Mouse (Mus musculus): ENCODE data around the gene Myo1e. TPM values are rescaled to one million over a fixed set of nuclear protein-coding genes. Genes with fewer than 3 reads are reported as not detected.

The Myo1e gene
- polyA plus RNA-seq, 1 experiment from 2014 or later: 11.0 TPM

DNA sequence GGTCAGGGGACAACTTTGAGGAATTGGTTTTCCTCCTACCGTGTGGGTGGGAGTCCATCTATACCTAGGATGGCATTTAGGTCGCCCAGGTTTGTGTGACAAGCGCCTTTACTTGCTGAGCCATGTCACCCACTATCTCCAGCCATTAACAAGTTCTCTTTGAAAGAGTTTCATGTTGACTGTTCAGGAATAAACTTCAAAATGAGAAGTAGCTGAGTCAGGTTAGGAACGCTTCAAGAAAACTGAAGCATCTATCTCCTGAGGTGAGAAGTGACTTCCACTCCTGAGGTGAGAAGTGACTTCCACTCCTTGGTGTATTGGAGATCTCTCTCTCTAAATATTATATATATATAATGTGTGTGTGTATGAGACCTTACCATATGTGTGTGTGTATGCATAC, 19.2 kb downstream of the Myo1e start:
- Histone ChIP-seq H3K36me3 (no peaks in the 10 kb centered on the region), H3K9ac (replicated peaks) (no peak overlapping the region), H3K4me1 (no peaks in the 10 kb centered on the region), H3K27me3 (no peaks in the 10 kb centered on the region), H3K27ac (replicated peaks) (no peak overlapping the region), H3K4me3 (no peak overlapping the region), H3K4me2 (replicated peaks) (no peak overlapping the region), H3K9me3 (no peaks in the 10 kb centered on the region)
- 90% methylated on average over 4 of the region's 4 CpGs for WGBS
- ATAC-seq (ENCODE audit: low FRiP score, low read depth): no peak

DNA sequence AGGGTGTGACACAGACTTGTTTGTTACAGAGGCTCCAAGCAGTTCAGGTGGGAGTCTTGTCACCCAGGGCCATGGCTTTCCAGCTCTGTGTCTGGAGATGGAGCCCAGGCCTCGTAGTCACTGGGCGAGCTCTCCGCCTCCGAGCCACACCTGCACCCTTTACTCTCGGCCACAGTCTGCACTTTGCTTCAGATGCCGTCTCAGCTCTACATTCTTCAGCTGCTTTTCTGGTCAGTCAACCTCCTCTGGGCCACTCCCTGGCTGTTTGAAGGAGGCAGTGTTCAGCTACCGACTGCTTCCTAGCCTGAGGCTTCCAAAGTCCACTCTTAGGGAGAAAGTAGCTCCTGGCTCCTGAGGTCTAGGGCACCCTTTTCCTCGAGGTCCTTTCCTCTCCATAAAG, 22.7 kb downstream of the Myo1e start:
- ATAC-seq (ENCODE audit: low FRiP score, low read depth): no peak
- Histone ChIP-seq H3K4me2 (replicated peaks) (no peak overlapping the region), H3K4me1 (no peaks in the 10 kb centered on the region), H3K4me3 (no peak overlapping the region), H3K9ac (replicated peaks) (no peak overlapping the region), H3K36me3 (no peaks in the 10 kb centered on the region), H3K27me3 (no peaks in the 10 kb centered on the region), H3K9me3 (no peaks in the 10 kb centered on the region), H3K27ac (replicated peaks) (no peak overlapping the region)
- 85% methylated on average over 8 of the region's 8 CpGs for WGBS

DNA sequence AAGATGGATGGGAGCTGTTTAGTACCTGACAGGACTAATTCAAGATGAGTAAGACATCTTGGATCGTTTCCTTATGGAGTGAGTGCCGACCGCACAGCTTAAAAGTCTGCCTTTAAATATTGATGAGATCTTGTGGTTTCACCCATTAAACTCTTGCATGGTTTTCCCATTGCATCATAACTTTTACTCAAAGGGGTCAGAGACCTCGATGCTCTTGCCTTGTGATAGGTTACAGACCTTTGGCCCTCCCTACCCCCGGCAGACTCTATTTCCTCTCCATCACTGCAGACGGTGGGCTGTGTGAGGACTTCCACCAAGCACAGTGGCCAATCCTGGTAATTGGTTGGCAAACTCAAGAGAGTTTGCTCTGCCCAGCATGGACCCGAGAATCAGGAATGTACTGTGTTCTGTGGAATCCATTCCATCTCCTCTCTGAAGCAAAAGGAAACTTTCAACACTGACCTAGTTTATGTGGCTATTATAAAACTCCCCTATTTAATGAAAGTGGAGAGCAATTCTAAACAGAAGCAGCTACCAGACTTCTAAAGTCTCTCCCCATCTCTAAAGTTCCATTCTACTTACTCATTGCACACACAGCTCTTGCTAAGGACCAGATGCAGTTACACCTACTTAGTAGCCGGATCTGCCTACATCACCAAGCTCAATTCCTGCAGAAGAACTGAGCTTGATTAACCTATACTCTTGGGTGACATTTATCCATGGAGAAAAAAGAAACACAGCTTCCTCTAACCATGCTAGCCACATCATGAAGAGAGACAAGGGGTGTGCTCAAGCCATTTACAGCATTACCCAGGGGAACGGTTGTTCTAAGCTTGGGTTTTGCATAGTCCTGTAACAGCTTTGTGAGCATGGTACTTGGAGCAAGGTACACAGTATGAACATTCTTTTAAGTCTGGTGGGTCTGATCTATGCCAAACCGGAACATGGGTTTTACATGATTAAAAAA, 25.2 kb downstream of the Myo1e start:
- H3K4me2 ChIP-seq (replicated peaks): no peak overlapping the region
- H3K27me3 ChIP-seq: no peaks in the 10 kb centered on the region
- WGBS: 93% methylated on average over 10 of the region's 10 CpGs
- H3K36me3 ChIP-seq: no peaks in the 10 kb centered on the region
- H3K27ac ChIP-seq (replicated peaks): no peak overlapping the region
- no peak overlapping the region for H3K4me3 ChIP-seq
- ATAC-seq (ENCODE audit: low FRiP score, low read depth): no peak
- no peaks in the 10 kb centered on the region for H3K4me1 ChIP-seq
- no peak overlapping the region for H3K9ac ChIP-seq (replicated peaks)
- H3K9me3 ChIP-seq: no peaks in the 10 kb centered on the region

DNA sequence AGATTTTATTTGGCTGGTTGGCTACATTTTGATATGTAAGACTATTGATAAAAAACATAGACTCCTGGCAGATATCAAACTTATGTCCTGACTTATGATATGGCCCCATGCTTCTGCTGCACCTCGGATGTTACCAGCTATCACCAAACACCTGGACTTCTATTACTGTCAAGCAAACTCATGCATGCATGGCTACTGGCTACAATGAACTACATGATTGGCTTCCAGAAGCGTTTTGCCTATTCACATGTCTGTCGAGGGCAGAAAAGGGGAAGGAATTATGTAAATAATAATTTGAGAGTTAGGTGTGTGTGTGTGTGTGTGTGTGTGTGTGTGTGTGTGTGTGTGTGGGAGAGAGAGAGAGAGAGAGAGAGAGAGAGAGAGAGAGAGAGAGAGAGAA, 30.0 kb downstream of the Myo1e start:
- no peaks in the 10 kb centered on the region for H3K9me3 ChIP-seq
- no peak overlapping the region for H3K4me2 ChIP-seq (replicated peaks)
- ATAC-seq (ENCODE audit: low FRiP score, low read depth): no peak
- H3K9ac ChIP-seq (replicated peaks): no peak overlapping the region
- WGBS: 86% methylated on average over 3 of the region's 3 CpGs
- no peaks in the 10 kb centered on the region for H3K27me3 ChIP-seq
- no peak overlapping the region for H3K27ac ChIP-seq (replicated peaks)
- no peaks in the 10 kb centered on the region for H3K4me1 ChIP-seq
- H3K36me3 ChIP-seq: no peaks in the 10 kb centered on the region
- no peak overlapping the region for H3K4me3 ChIP-seq

DNA sequence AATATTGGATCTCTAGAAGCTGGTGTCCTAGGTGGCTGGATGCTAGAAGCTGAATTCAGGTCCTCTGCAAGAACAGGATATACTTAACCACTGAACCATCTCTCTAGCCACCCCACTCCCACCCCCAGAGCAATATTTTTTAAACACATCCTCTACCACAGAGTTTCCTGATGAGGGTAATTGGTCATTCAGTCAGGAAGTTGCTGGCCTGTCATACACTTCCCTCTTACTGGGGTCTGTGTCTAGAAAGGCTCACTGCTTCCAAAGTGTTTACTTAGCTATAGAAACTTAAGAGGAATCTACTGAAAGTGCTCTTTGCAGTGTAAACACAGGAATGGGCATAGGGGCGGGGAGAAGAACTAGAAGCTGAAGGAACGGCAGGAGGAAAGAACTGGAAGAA, 30.4 kb downstream of the Myo1e start:
- no peak overlapping the region for H3K27ac ChIP-seq (replicated peaks)
- H3K9me3 ChIP-seq: no peaks in the 10 kb centered on the region
- ATAC-seq (ENCODE audit: low FRiP score, low read depth): no peak
- 57% methylated on average over 2 of the region's 2 CpGs for WGBS
- no peaks in the 10 kb centered on the region for H3K4me1 ChIP-seq
- H3K4me3 ChIP-seq: no peak overlapping the region
- H3K36me3 ChIP-seq: no peaks in the 10 kb centered on the region
- no peak overlapping the region for H3K9ac ChIP-seq (replicated peaks)
- no peaks in the 10 kb centered on the region for H3K27me3 ChIP-seq
- H3K4me2 ChIP-seq (replicated peaks): no peak overlapping the region

DNA sequence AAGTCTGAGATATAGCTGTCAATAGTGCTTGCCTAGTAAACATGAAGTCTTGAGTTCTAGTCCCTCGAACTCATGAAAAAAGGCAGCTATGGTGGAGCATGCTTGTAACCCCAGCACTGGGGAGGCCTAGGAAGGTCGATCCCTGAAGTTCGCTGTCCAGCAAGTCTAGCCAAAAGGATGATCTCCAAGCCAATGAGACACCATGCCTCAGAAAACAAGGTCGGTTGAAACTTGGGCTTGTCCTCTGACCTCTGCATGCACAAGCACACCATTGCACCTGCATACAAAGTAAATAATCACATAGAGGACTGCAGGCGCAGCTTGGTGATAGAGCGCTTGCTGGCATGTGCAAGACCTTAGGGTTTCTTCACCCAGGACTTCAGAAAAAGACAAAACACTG, 31.2 kb downstream of the Myo1e start:
- H3K4me1 ChIP-seq: no peaks in the 10 kb centered on the region
- H3K9me3 ChIP-seq: no peaks in the 10 kb centered on the region
- H3K36me3 ChIP-seq: no peaks in the 10 kb centered on the region
- no peak overlapping the region for H3K4me2 ChIP-seq (replicated peaks)
- ATAC-seq (ENCODE audit: low FRiP score, low read depth): no peak
- no peak overlapping the region for H3K9ac ChIP-seq (replicated peaks)
- no peaks in the 10 kb centered on the region for H3K27me3 ChIP-seq
- no peak overlapping the region for H3K4me3 ChIP-seq
- H3K27ac ChIP-seq (replicated peaks): no peak overlapping the region
- WGBS: 91% methylated on average over 6 of the region's 6 CpGs

DNA sequence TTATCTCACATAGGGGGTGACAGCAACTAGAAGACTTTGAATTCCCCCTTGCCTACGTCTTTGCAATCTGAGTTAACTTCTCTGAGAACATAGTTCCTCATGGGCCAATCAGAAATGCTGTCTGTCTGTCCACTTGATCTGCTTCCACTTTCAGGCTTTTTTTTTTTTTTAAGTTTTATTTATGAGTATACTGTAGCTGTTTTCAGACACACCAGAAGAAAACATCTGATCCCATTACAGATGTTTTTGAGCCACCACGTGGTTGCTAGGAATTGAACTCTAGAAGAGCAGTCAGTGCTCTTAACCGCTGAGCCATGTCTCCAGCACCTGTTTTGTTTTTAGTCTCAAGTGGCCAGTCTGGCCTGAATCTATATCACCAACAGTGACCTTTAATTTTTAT, 32.1 kb downstream of the Myo1e start:
- H3K36me3 ChIP-seq: no peaks in the 10 kb centered on the region
- H3K4me1 ChIP-seq: no peaks in the 10 kb centered on the region
- WGBS: 86% methylated on average over 3 of the region's 3 CpGs
- H3K4me3 ChIP-seq: no peak overlapping the region
- H3K9me3 ChIP-seq: no peaks in the 10 kb centered on the region
- no peak overlapping the region for H3K27ac ChIP-seq (replicated peaks)
- no peak overlapping the region for H3K4me2 ChIP-seq (replicated peaks)
- ATAC-seq (ENCODE audit: low FRiP score, low read depth): no peak
- no peak overlapping the region for H3K9ac ChIP-seq (replicated peaks)
- H3K27me3 ChIP-seq: no peaks in the 10 kb centered on the region

DNA sequence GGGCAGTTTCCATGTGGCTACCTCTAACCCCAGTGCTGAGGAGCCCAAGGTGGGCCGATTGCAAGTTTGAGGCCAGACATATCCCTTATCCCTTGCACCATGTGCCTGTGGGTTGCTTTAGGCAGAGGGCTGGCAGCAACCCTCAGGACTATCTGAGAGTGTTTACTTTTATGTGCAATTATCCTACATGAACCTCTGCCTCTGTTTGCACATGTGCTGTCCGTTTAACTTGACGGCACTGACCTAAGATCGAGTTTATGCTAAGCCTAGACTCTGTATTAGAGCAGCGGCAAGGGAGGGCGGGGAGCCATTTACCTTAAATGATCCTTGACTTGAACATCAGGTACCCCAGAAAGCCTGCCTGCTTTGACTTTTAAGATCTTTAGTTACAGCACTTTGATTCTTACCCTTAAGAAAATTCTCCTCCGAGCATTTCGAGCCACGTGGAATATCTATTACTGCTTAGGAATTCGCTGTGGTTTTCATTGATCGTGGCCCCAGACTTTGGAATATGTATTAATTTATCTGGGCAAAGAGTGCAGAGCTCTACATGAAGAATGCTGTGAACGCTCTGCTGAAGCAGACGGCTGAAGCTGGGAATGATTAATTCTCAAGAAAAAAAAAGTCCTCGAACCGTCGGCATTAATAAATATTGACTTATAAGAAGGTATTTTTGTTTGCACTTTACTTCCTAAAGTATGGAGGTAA, 33.7 kb downstream of the Myo1e start:
- no peak for ATAC-seq (ENCODE audit: low FRiP score, low read depth)

DNA sequence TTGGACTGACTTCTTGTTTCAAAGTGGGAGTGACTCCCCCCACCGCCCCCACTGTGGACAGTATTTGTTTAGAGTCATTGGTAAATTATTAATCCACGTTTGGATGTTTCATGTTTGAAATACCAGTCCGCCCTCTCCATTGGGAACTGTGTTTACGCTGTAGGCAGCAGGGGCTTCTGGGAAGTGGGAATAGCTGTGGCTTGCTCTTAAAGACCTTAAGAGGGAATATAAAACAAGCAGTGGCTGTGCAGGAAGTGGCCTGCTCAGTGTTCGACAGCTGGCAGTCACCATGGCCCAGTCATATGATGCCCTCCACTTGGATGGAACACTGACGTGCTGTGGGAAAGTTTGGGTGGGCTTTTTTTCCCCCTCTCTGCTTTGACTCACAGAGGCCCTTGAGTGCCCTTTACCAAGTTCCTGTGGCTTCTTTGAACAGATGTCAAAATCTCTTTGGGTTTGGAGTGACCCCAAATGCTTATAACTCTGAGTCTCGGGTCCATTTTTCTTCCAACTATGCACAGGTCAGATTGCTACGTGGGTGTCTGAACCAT, 34.3 kb downstream of the Myo1e start:
- no peaks in the 10 kb centered on the region for H3K4me1 ChIP-seq
- H3K9me3 ChIP-seq: no peaks in the 10 kb centered on the region; the same call in 1 of the 2 replicates
- no peak for ATAC-seq (ENCODE audit: low FRiP score, low read depth)
- H3K27ac ChIP-seq (replicated peaks): no peak overlapping the region
- H3K27me3 ChIP-seq: no peaks in the 10 kb centered on the region
- 69% methylated on average over 8 of the region's 8 CpGs for WGBS
- H3K4me2 ChIP-seq (replicated peaks): no peak overlapping the region
- no peak overlapping the region for H3K9ac ChIP-seq (replicated peaks)
- no peaks in the 10 kb centered on the region for H3K36me3 ChIP-seq
- H3K4me3 ChIP-seq: no peak overlapping the region

More for the DNA sequence above, 33.7 kb downstream of the Myo1e start:
- Histone ChIP-seq H3K4me2 (replicated peaks) (no peak overlapping the region), H3K27me3 (no peaks in the 10 kb centered on the region), H3K9me3 (no peaks in the 10 kb centered on the region; the same call in 1 of the 2 replicates), H3K4me1 (no peaks in the 10 kb centered on the region), H3K4me3 (no peak overlapping the region), H3K36me3 (no peaks in the 10 kb centered on the region), H3K9ac (replicated peaks) (no peak overlapping the region), H3K27ac (replicated peaks) (no peak overlapping the region)
- WGBS: 87% methylated on average over 16 of the region's 16 CpGs

DNA sequence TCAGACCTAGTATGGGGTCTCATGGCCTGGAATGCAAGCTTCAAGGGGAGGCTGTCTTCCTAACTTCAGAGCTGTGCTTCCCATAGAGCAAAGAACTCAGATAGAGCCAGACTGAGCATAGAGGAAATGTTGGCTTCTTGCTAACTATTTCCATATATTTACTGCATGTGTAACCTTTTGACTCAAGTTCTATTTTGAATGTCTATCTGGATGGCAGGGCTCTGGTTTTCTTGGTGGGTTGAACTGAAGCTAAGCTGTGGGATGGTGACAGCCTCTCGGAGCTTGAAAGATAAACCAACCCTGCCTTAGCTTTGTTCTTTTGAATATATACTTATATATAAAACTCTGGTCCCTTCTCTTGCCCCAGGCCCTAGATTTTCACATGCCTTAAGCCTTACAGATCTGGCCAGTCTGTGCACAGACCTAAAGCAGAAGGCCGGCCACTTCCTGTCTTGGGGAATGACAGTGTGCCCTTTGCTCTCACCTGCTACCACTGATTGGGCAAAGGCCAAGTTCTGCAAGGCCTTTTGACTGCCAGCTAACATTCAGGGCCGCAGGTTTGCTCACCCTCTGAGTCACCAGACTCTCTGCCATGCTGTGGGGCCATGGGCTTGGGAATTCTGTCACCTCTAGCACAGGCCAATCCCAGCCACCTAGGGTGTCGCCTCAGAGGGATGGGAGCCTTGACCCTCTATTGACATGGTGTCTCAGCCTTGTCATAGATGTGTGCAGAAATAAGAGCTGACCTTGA, 35.1 kb downstream of the Myo1e start:
- no peaks in the 10 kb centered on the region for H3K4me1 ChIP-seq
- H3K9ac ChIP-seq (replicated peaks): no peak overlapping the region
- 84% methylated on average over 4 of the region's 4 CpGs for WGBS
- no peaks in the 10 kb centered on the region for H3K27me3 ChIP-seq
- no peak for ATAC-seq (ENCODE audit: low FRiP score, low read depth)
- H3K27ac ChIP-seq (replicated peaks): no peak overlapping the region
- no peak overlapping the region for H3K4me2 ChIP-seq (replicated peaks)
- H3K9me3 ChIP-seq: no peaks in the 10 kb centered on the region; the same call in 1 of the 2 replicates
- no peaks in the 10 kb centered on the region for H3K36me3 ChIP-seq
- H3K4me3 ChIP-seq: no peak overlapping the region

DNA sequence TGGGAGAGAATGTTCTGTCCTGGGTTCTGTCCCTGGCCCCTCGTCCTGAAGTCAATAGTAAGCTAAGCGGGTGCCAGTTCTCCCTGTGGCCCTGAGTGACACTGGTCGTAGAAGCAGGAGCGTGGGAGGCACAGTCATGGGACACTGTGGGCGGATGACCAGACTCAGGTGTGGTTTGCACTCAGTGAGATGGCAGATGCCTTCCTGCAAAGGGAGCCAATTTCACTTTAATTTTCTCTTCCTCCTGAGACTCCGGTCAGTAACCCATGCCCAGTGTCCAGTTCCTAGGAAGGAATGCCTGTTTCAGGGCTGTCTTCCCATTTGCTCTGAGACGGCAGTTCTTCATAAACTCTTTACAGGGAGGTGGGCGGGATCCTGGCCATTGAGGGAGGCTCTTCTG, 36.1 kb downstream of the Myo1e start:
- ATAC-seq (ENCODE audit: low FRiP score, low read depth): no peak
- Histone ChIP-seq H3K27me3 (no peaks in the 10 kb centered on the region), H3K9ac (replicated peaks) (no peak overlapping the region), H3K4me3 (no peak overlapping the region), H3K36me3 (no peaks in the 10 kb centered on the region), H3K27ac (replicated peaks) (no peak overlapping the region), H3K4me1 (no peaks in the 10 kb centered on the region), H3K4me2 (replicated peaks) (no peak overlapping the region), H3K9me3 (no peaks in the 10 kb centered on the region; the same call in 1 of the 2 replicates)
- WGBS: 85% methylated on average over 8 of the region's 8 CpGs
